ENCODE assay signal across 21 mouse cellular contexts in the genomic region with DNA sequence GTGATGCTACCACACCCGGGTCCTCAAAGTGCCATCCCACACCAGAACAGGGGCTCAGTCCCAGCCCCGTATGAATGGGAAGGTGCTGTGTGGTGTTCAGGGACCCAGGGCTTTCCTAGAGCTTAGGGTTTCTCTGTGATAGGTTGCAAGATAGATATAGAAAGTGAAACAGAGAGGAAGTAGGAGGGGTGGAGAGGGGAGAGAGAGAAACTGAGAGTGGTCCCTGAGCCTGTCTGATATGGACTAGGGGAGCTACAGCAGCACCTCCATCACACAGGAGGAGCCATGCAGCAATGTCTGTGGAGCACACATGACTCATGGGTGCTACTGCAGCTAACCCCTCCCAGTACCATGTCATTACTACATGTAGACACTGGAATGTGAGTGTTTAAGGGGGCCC. TPM values are rescaled to one million over a fixed set of nuclear protein-coding genes. Genes with fewer than 3 reads are reported as not detected.
A peak's percentile ranks its signal among the peaks of the same experiment; 100 is the strongest.
DNase-seq lines count a peak whose midpoint lies in the region; ATAC-seq and TF ChIP-seq lines count a peak whose summit lies in the region.
"Had no signal": no experiment of that assay in that cellular context is flagged by ENCODE, and none has a peak within 500 bp of the region (broad histone marks: within the 10 kb centered on the region; RNA-seq: fewer than 3 reads in every experiment).

No protein-coding gene starts in this region.

- TF ChIP-seq CTCF in testis, adult 2 months (IDR thresholded peaks at IDR 0.05; ENCODE audit: control insufficient read depth, insufficient read depth, insufficient replicate concordance, low read depth, low read length), result no peak

- no peak for TF ChIP-seq POLR2A in testis, adult 2 months (IDR thresholded peaks at IDR 0.05; ENCODE audit: control insufficient read depth, low read depth, low read length)

- no peak overlapping the region for H3K4me2 ChIP-seq in heart, embryonic 12.5 days
- H3K4me2 ChIP-seq: embryonic facial prominence, embryonic 12.5 days; neural tube, embryonic 15.5 days had no signal

- H3K9me3 ChIP-seq in heart, embryonic 12.5 days (replicated peaks), result no peaks in the 10 kb centered on the region; the same call in 1 of the 2 replicates
- H3K9me3 ChIP-seq: embryonic facial prominence, embryonic 12.5 days; midbrain, embryonic 10.5 days; neural tube, embryonic 15.5 days had no signal

- peaks cover 13% of the 10 kb centered on the region for H3K4me1 ChIP-seq in testis, adult 2 months (ENCODE audit: control insufficient read depth, insufficient read depth, low read length)
- H3K4me1 ChIP-seq in heart, embryonic 12.5 days (replicated peaks), result peaks cover 25% of the 10 kb centered on the region
- H3K4me1 ChIP-seq: embryonic facial prominence, embryonic 12.5 days had no signal

- no peak overlapping the region for H3K9ac ChIP-seq in heart, embryonic 12.5 days
- H3K9ac ChIP-seq: embryonic facial prominence, embryonic 12.5 days; neural tube, embryonic 15.5 days had no signal

- H3K4me3 ChIP-seq in testis, adult 2 months (ENCODE audit: control insufficient read depth, low read depth, low read length), result peak overlapping the region; percentile 89
- H3K4me3 ChIP-seq in heart, embryonic 12.5 days, result no peak overlapping the region
- H3K4me3 ChIP-seq: embryonic facial prominence, embryonic 12.5 days; midbrain, embryonic 10.5 days; neural tube, embryonic 15.5 days had no signal

- H3K36me3 ChIP-seq in testis, adult 2 months (ENCODE audit: control insufficient read depth, insufficient read depth, low read length), result peaks cover 2% of the 10 kb centered on the region; the same call in 1 of the 2 replicates
- no peaks in the 10 kb centered on the region for H3K36me3 ChIP-seq in heart, embryonic 12.5 days
- H3K36me3 ChIP-seq: embryonic facial prominence, embryonic 12.5 days; midbrain, embryonic 10.5 days; neural tube, embryonic 15.5 days had no signal

- no peaks in the 10 kb centered on the region for H3K27me3 ChIP-seq in testis, adult 2 months (ENCODE audit: control insufficient read depth, insufficient read depth, low read length)
- H3K27me3 ChIP-seq in heart, embryonic 12.5 days (replicated peaks), result no peaks in the 10 kb centered on the region
- H3K27me3 ChIP-seq: embryonic facial prominence, embryonic 12.5 days; neural tube, embryonic 15.5 days had no signal

- WGBS in heart, embryonic 12.5 days, result 83% methylated on average over 2 of the region's 2 CpGs

- peak; percentile 46 for ATAC-seq in common myeloid progenitor, adult 5-6 weeks (replicated peaks; ENCODE audit: low read depth, poor library complexity, severe bottlenecking)
- ATAC-seq in monocyte, adult 5-6 weeks (replicated peaks; ENCODE audit: insufficient number of reproducible peaks, low FRiP score, low TSS enrichment, poor library complexity, severe bottlenecking), result peak; percentile 52
- ATAC-seq in heart, embryonic 12.5 days (ENCODE audit: insufficient number of reproducible peaks, low FRiP score), result no peak
- ATAC-seq: midbrain, embryonic 16.5 days had no signal

- no peak for DNase-seq in testis, postnatal 10 days (ENCODE audit: low spot score)
- DNase-seq in right cerebral cortex, postnatal 14 days, result no peak
- DNase-seq in cerebellum, adult 11 months, result no peak
- DNase-seq: adrenal gland, postnatal 25 days; cerebellum, adult 11-12 months; cerebellum, postnatal 14 days; gastrocnemius, postnatal 36 days; kidney, adult 2 months; left cerebral cortex, postnatal 4 days; lung, postnatal 4 days; thymus, adult 18-20 months; thymus, postnatal 4 days had no signal

- H3K27ac ChIP-seq in testis, adult 2 months (ENCODE audit: control insufficient read depth, insufficient read depth, low read depth, low read length), result peak overlapping the region; percentile 95
- H3K27ac ChIP-seq in heart, embryonic 12.5 days (ENCODE audit: poor library complexity, severe bottlenecking), result no peak overlapping the region
- H3K27ac ChIP-seq: embryonic facial prominence, embryonic 12.5 days; kidney, postnatal 0 days; midbrain, embryonic 10.5 days; neural tube, embryonic 15.5 days had no signal

RNA-seq across cellular contexts. Expression of a gene that starts 0.6 kb away (rescaled TPM):
- polyA plus RNA-seq in testis, adult 2 months (2012; rRNA removed), result 34.0 and 35.8 TPM in 2 replicates
- total RNA-seq in common myeloid progenitor, adult 5-6 weeks (2017), result not detected in 2 replicates
- 0.19 to 2.2 TPM in 2 of 3 replicates, not detected in the other for total RNA-seq in monocyte, adult 5-6 weeks (2017)
- polyA plus RNA-seq in heart, embryonic 12.5 days (2016; fragmentation: Nextera tagmentation; extraction: Ambion mirVana), result 0.10 and 0.26 TPM in 2 replicates
